Mouse (Mus musculus) naive thymus-derived CD4-positive, alpha-beta T cell, adult 2 months (primary cell): Measurements from ENCODE around the gene Gse1.
A peak's percentile ranks its signal among the peaks of the same experiment; 100 is the strongest.

Source experiments
- DNase-seq: peaks from one replicate; pipeline ENCODE4 v3.0.0-alpha.2; 2011; ENCODE audit warnings: low read depth

Gse1 gene

DNA sequence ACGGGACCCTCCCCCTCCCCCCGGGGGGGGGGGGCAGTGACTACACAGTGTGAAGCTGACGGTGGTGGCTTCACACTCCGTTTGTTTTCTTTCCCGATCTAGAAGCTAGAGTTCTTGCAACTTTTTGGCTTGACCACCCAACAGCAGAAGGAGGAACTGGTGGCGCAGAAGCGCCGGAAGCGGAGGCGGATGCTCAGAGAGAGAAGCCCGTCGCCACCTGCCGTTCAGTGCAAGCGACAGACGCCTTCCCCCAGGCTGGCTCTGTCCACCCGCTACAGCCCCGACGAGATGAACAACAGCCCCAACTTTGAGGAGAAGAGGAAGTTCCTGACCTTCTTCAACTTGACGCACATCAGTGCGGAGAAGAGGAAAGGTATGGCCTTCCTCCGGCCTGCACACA lies 344.3 kb downstream of the Gse1 start:
- peak; percentile 37 for DNase-seq

DNA sequence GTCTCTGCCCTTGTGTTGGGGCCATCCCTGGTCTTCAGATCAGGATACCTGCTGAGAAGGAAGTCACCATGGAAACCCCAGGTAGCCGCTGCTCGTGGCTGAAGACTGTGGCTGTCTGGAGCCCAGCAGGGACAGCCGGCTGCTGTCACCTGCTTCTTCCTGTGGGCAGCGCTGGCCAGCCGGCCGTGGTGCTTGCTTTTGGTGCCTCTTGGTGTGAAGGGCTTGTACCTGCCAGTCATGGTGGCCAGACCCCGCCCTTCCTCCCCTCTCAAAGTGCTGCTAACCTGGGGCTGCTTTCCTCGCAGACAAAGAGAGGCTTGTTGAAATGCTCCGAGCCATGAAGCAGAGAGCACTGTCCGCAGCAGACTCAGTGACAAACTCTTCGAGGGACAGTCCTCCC lies 345.6 kb downstream of the Gse1 start:
- no peak for DNase-seq

GRCm38 (mm10) chr8:120574941-120575340 lies 346.7 kb downstream of the Gse1 start:
- DNase-seq = no peak

- DNase-seq = no peak
These were observed 347.5 kb downstream of the Gse1 start for GRCm38 (mm10) chr8:120575801-120576200.

GRCm38 (mm10) chr8:120577821-120578220 lies 349.6 kb downstream of the Gse1 start:
- no peak for DNase-seq

DNA sequence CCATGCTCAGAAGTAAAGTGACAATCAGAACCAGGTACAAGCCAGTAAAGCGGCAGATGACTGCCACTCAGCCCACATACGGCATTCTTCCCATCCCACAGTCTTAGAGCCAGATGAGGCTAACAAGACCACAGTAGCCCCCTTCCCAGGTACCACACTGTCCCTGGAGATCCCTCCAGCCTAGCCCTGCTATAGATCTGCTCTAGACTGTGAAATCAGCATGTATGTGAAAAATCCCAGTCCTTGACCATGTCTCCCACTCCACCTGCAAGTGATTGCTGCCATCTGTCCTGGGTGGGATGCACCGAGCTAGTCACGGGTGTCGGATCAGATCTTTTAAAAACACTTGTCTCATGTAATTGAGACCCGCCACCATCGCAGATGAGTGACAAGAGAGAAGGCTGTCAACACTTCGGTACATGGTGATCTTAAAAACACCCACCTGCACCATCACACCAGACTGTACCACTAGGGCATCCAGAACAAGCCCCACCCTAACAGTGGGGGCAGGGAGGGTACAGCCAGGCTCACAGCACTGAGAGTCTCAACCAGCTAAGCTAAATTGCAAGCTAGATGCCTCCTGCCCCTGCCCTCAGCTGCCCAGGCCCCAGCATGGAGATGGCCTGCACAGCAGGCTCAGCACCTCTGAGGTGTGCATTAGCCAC lies 352.2 kb downstream of the Gse1 start:
- DNase-seq = no peak

DNA sequence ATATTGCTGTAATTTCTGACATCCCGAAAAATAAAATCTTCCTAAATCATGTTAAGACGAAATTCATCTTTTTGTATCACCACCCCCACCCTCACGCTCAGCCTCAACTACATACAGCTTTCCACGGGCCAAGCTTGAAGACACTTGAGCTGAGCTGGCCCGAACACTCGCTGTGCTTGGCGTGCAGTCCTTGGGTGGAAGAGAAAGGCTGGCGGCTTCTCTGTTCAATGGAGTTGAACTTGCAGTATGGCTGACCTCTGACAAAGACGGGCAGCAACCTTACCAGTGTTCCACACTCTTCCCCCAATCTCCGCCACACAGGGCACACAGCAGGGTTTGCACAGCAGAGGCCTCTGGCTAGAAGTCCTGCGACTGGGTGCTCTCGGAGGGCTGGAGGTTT lies 353.1 kb downstream of the Gse1 start:
- DNase-seq = no peak

GRCm38 (mm10) chr8:120581811-120582210 lies 353.6 kb downstream of the Gse1 start:
- no peak for DNase-seq

GRCm38 (mm10) chr8:120585521-120585920 lies 357.3 kb downstream of the Gse1 start:
- no peak for DNase-seq

- peak; percentile 99 for DNase-seq
These were observed 360.9 kb downstream of the Gse1 start, which contains the start of gene Gins2 for GRCm38 (mm10) chr8:120588908-120589771. Gene Gins2 (minus strand): TSS chr8:120589304.

GRCm38 (mm10) chr8:120589921-120590320 lies 361.7 kb downstream of the Gse1 start:
- no peak for DNase-seq

- DNase-seq = no peak
These were observed 363.5 kb downstream of the Gse1 start for GRCm38 (mm10) chr8:120591587-120592292.

DNA sequence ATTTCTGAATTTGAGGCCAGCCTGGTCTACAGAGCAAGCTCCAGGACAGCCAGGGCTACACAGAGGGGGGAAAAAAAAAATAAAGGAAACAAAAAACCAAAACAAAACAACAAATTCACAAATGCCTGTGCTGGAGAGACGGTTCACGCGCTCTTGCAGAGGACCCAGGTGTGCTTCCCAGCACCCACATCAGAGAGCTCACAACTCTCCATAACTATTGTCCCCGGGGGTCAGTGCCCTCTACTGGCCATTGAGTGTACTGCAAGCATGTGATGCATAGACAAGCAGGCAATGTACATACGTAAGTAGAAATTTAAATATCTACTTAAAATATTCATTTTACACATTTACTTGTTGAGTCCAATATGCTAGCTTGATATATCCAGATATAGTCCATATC lies 366.3 kb downstream of the Gse1 start:
- DNase-seq = peak; percentile 64

DNA sequence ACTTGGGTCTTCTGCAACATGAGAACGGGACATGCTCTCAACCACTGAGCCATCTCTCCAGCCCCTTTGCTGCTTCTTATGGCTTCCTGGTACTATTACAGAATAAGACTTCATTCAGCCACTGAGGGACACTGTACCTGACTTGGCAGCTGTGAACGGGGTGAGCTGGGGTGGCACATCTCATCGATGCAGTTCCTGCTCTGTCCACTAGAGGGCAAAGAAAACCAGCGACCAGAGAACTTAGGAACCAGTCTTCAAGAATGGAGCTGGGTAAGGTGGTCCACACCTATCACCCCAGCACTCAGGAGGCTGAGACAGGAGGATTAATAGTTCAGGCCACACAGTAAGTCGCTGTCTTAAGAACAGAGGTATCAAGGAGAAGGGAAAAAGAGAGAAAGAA lies 367.7 kb downstream of the Gse1 start:
- peak; percentile 88 for DNase-seq

GRCm38 (mm10) chr8:120598579-120598978 lies 370.3 kb downstream of the Gse1 start:
- no peak for DNase-seq

- DNase-seq = peak; percentile 84
These were observed 371.2 kb downstream of the Gse1 start for GRCm38 (mm10) chr8:120599504-120599903.

- DNase-seq = no peak
These were observed 374.4 kb downstream of the Gse1 start for GRCm38 (mm10) chr8:120602672-120603071.

GRCm38 (mm10) chr8:120607460-120607859 lies 379.2 kb downstream of the Gse1 start:
- no peak for DNase-seq

DNA sequence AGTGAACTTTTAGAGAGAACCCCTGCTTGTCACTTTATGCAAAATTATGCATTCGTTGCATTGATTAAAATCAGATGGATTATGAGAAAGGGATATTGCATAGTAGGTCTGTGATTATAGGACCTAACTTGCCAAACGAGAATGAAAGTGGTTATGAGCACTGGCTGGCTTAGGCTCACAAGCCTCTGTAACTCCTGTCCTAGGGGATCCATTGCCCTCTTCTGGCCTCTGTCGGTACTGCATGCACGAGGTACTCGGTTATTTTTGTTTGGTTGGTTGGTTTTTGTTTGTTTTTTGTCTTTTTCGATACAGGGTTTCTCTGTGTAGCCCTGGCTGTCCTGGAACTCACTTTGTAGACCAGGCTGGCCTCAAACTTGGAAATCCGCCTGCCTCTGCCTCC lies 379.6 kb downstream of the Gse1 start:
- DNase-seq = peak; percentile 81

GRCm38 (mm10) chr8:120610824-120611223 lies 382.6 kb downstream of the Gse1 start:
- DNase-seq = no peak

- DNase-seq = no peak
These were observed 386.2 kb downstream of the Gse1 start for GRCm38 (mm10) chr8:120614491-120614890.
